Mouse (Mus musculus) forebrain, embryonic 11.5 days (tissue): Measurements from ENCODE around the gene Kctd7. TPM values are rescaled to one million over a fixed set of nuclear protein-coding genes. Genes with fewer than 3 reads are reported as not detected.
A peak's percentile ranks its signal among the peaks of the same experiment; 100 is the strongest.

ENCODE experiments used
- ATAC-seq: fragments of 200-750 bp; cut with Nextera tagmentation; replicated peaks from 2 replicates; pipeline ENCODE4 v1.8.0; 2017; ENCODE audit warnings: moderate TSS enrichment; ENCODE audit not compliant: low FRiP score
- DNase-seq: peaks from one replicate; pipeline ENCODE4 v3.0.0-alpha.2; 2017; ENCODE audit warnings: low spot score
- H3K27ac ChIP-seq: fragments of 300-500 bp; sonication (generic); 2 replicates; pipeline ENCODE4 v1.5.1; 2014; ENCODE audit warnings: low read depth, low read length
- H3K27me3 ChIP-seq: fragments of 300-500 bp; sonication (generic); 2 replicates; pipeline ENCODE4 v1.6.1; 2014; ENCODE audit warnings: mild to moderate bottlenecking, low read length, mixed read lengths; ENCODE audit not compliant: control insufficient read depth, insufficient read depth
- H3K36me3 ChIP-seq: fragments of 300-500 bp; sonication (generic); 2 replicates; pipeline ENCODE4 v1.6.1; 2014; ENCODE audit warnings: mild to moderate bottlenecking, low read length, moderate library complexity, mixed read lengths; ENCODE audit not compliant: control insufficient read depth, insufficient read depth
- H3K4me1 ChIP-seq: fragments of 300-500 bp; sonication (generic); replicated peaks from 2 replicates; pipeline ENCODE4 v1.6.1; 2014; ENCODE audit warnings: low read length, mixed read lengths; ENCODE audit not compliant: control insufficient read depth, insufficient read depth
- H3K4me2 ChIP-seq: fragments of 300-500 bp; sonication (generic); 2 replicates; pipeline ENCODE4 v1.6.1; 2014; ENCODE audit warnings: low read depth, mild to moderate bottlenecking, low read length, moderate library complexity, mixed read lengths; ENCODE audit not compliant: severe bottlenecking
- H3K4me3 ChIP-seq: fragments of 300-500 bp; sonication (generic); 2 replicates; pipeline ENCODE4 v1.5.1; 2014; ENCODE audit warnings: low read depth, low read length
- H3K9ac ChIP-seq: fragments of 300-500 bp; sonication (generic); 2 replicates; pipeline ENCODE4 v1.6.1; 2014; ENCODE audit warnings: low read length
- H3K9me3 ChIP-seq: fragments of 300-500 bp; sonication (generic); 2 replicates; pipeline ENCODE4 v1.6.1; 2016; ENCODE audit warnings: low read length, mixed read lengths; ENCODE audit not compliant: control insufficient read depth
- WGBS: fragments of 180-500 bp; shearing (Covaris S2); extraction: QIAGEN DNeasy Blood & Tissue Kit; methylation state at CpG from one replicate; pipeline ENCODE4 v1.1.7; 2014; 5-methylcytosine and 5-hydroxymethylcytosine counted together
- polyA plus RNA-seq: library from polyadenylated mRNA; unstranded; fragments of >200 nt; fragmentation: Nextera tagmentation; extraction: Ambion mirVana; gene quantifications from 2 replicates; pipeline ENCODE4 v1.2.1, GENCODE M21; 2014

Kctd7 gene
- polyA plus RNA-seq, 1 experiment from 2014 or later, result 6.0 TPM

- Histone ChIP-seq H3K27ac (no peak overlapping the region), H3K9me3 (no peaks in the 10 kb centered on the region), H3K9ac (no peak overlapping the region), H3K36me3 (no peaks in the 10 kb centered on the region), H3K4me2 (no peak overlapping the region), H3K4me3 (no peak overlapping the region), H3K27me3 (no peaks in the 10 kb centered on the region), H3K4me1 (no peaks in the 10 kb centered on the region)
- ATAC-seq, result no peak
- 83% methylated on average over 4 of the region's 4 CpGs for WGBS
- DNase-seq, result no peak
These were observed 13.9 kb downstream of the Kctd7 start for GRCm38 (mm10) chr5:130158545-130158944.

- Histone ChIP-seq H3K4me1 (no peaks in the 10 kb centered on the region), H3K27me3 (no peaks in the 10 kb centered on the region), H3K9me3 (no peaks in the 10 kb centered on the region), H3K9ac (no peak overlapping the region), H3K4me2 (no peak overlapping the region), H3K27ac (no peak overlapping the region), H3K36me3 (no peaks in the 10 kb centered on the region), H3K4me3 (no peak overlapping the region)
- 66% methylated on average over 7 of the region's 7 CpGs for WGBS
- DNase-seq (no peak), ATAC-seq (no peak)
These were observed 15.1 kb downstream of the Kctd7 start for GRCm38 (mm10) chr5:130159761-130160201.

- peak; percentile 82 for DNase-seq
- Histone ChIP-seq H3K36me3 (no peaks in the 10 kb centered on the region), H3K9me3 (no peaks in the 10 kb centered on the region), H3K4me2 (no peak overlapping the region), H3K4me3 (no peak overlapping the region), H3K27ac (no peak overlapping the region), H3K9ac (no peak overlapping the region), H3K4me1 (no peaks in the 10 kb centered on the region), H3K27me3 (no peaks in the 10 kb centered on the region)
- WGBS, result 6% methylated on average over 7 of the region's 7 CpGs
- no peak for ATAC-seq
These were observed 19.0 kb downstream of the Kctd7 start for GRCm38 (mm10) chr5:130163670-130164069.

GRCm38 (mm10) chr5:130165213-130165612, 20.6 kb downstream of the Kctd7 start:
- no peaks in the 10 kb centered on the region for H3K9me3 ChIP-seq
- H3K36me3 ChIP-seq, result no peaks in the 10 kb centered on the region
- WGBS, result 73% methylated on average over 4 of the region's 4 CpGs
- no peak overlapping the region for H3K4me3 ChIP-seq
- no peaks in the 10 kb centered on the region for H3K4me1 ChIP-seq
- H3K27ac ChIP-seq, result no peak overlapping the region
- no peak for ATAC-seq
- no peaks in the 10 kb centered on the region for H3K27me3 ChIP-seq
- H3K4me2 ChIP-seq, result no peak overlapping the region
- DNase-seq, result no peak
- no peak overlapping the region for H3K9ac ChIP-seq

GRCm38 (mm10) chr5:130169109-130169508, 24.4 kb downstream of the Kctd7 start:
- Histone ChIP-seq H3K36me3 (no peaks in the 10 kb centered on the region), H3K9me3 (no peaks in the 10 kb centered on the region), H3K9ac (no peak overlapping the region), H3K4me1 (0 out of 2 replicates have a peak, but pooled peaks cover 7% of the 10 kb centered on the region), H3K4me2 (no peak overlapping the region), H3K27ac (no peak overlapping the region), H3K4me3 (no peak overlapping the region), H3K27me3 (no peaks in the 10 kb centered on the region)
- ATAC-seq, result no peak
- WGBS, result 74% methylated on average over 6 of the region's 6 CpGs
- no peak for DNase-seq

GRCm38 (mm10) chr5:130170666-130171422, 26.2 kb downstream of the Kctd7 start:
- peak overlapping the region; percentile 92 for H3K9ac ChIP-seq
- peak; percentile 28; the same call in 1 of the 2 replicates for ATAC-seq
- H3K36me3 ChIP-seq, result no peaks in the 10 kb centered on the region
- DNase-seq, result no peak
- H3K4me3 ChIP-seq, result peak overlapping the region; percentile 94
- WGBS, result 12% methylated on average over 6 of the region's 6 CpGs
- H3K27ac ChIP-seq, result peak overlapping the region; percentile 74
- 0 out of 2 replicates have a peak, but pooled peaks cover 7% of the 10 kb centered on the region for H3K4me1 ChIP-seq
- H3K9me3 ChIP-seq, result no peaks in the 10 kb centered on the region
- H3K27me3 ChIP-seq, result no peaks in the 10 kb centered on the region
- H3K4me2 ChIP-seq, result peak overlapping the region; percentile 67

GRCm38 (mm10) chr5:130171423-130171954, 26.8 kb downstream of the Kctd7 start, which contains the start of gene Rabgef1:
Rabgef1 (plus strand) TSS chr5:130171798.
- Histone ChIP-seq H3K36me3 (no peaks in the 10 kb centered on the region), H3K27me3 (no peaks in the 10 kb centered on the region), H3K4me1 (0 out of 2 replicates have a peak, but pooled peaks cover 7% of the 10 kb centered on the region), H3K27ac (peak within 1 kb of the TSS; percentile 74), H3K9ac (peak within 1 kb of the TSS; percentile 92), H3K4me2 (peak within 1 kb of the TSS; percentile 67), H3K4me3 (peak within 1 kb of the TSS; percentile 94), H3K9me3 (no peaks in the 10 kb centered on the region)
- ATAC-seq (peak; percentile 94), DNase-seq (peak; percentile 96)
- under 1% methylated on average over 60 of the region's 62 CpGs for WGBS

- Histone ChIP-seq H3K9me3 (no peaks in the 10 kb centered on the region), H3K4me2 (peak overlapping the region; percentile 67), H3K4me1 (0 out of 2 replicates have a peak, but pooled peaks cover 7% of the 10 kb centered on the region), H3K36me3 (no peaks in the 10 kb centered on the region), H3K4me3 (peak overlapping the region; percentile 94), H3K9ac (peak overlapping the region; percentile 92), H3K27ac (peak overlapping the region; percentile 53; the same call in 1 of the 2 replicates), H3K27me3 (no peaks in the 10 kb centered on the region)
- no peak for DNase-seq
- WGBS, result 2% methylated on average over 46 of the region's 46 CpGs
- ATAC-seq, result peak; percentile 39; the same call in 1 of the 2 replicates
These were observed 27.4 kb downstream of the Kctd7 start for GRCm38 (mm10) chr5:130171956-130172601.
